Mouse (Mus musculus) kidney, adult 8-10 months (tissue): ENCODE data around the gene Castor1.
A peak's percentile ranks its signal among the peaks of the same experiment; 100 is the strongest.

Experiments used
- DNase-seq, 2 experiments: peaks; one replicate each; pipeline ENCODE4 v3.0.0; 2022

The Castor1 gene

GRCm38 (mm10) chr11:4207655-4208054 is 10.4 kb upstream of the Castor1 start:
- peak in 1 of 2 experiments; percentile 0 for DNase-seq

- no peak for DNase-seq
These were observed 8.5 kb upstream of the Castor1 start for GRCm38 (mm10) chr11:4209556-4209955.

- peak in 1 of 2 experiments; percentile 47 for DNase-seq
These were observed 7.2 kb upstream of the Castor1 start for GRCm38 (mm10) chr11:4210786-4211185.

GRCm38 (mm10) chr11:4213107-4213506 is 4.9 kb upstream of the Castor1 start:
- no peak for DNase-seq

GRCm38 (mm10) chr11:4214572-4214971 is 3.5 kb upstream of the Castor1 start:
- DNase-seq, result no peak

- DNase-seq, result no peak
These were observed 3.0 kb upstream of the Castor1 start for GRCm38 (mm10) chr11:4215061-4215460.

- peak; percentile 74 to 81 for DNase-seq
These were observed 1.6 kb upstream of the Castor1 start for GRCm38 (mm10) chr11:4216248-4217000.

- no peak for DNase-seq
These were observed 612 bp downstream of the Castor1 start for GRCm38 (mm10) chr11:4218637-4219036.

- peak; percentile 88 to 92 for DNase-seq
These were observed 1.3 kb downstream of the Castor1 start for GRCm38 (mm10) chr11:4219317-4219751.

GRCm38 (mm10) chr11:4219908-4220307 is 1.9 kb downstream of the Castor1 start:
- DNase-seq, result no peak

GRCm38 (mm10) chr11:4220443-4221400 is 2.7 kb downstream of the Castor1 start:
- DNase-seq, result peak; percentile 60 to 85

- no peak for DNase-seq
These were observed 4.3 kb downstream of the Castor1 start for GRCm38 (mm10) chr11:4222046-4222950.

GRCm38 (mm10) chr11:4223393-4224188 is 5.6 kb downstream of the Castor1 start:
- DNase-seq, result no peak

- no peak for DNase-seq
These were observed 6.2 kb downstream of the Castor1 start for GRCm38 (mm10) chr11:4224223-4224622.

- no peak for DNase-seq
These were observed 8.7 kb downstream of the Castor1 start for GRCm38 (mm10) chr11:4226569-4227325.

GRCm38 (mm10) chr11:4228463-4228862 is 10.4 kb downstream of the Castor1 start:
- no peak for DNase-seq

- no peak for DNase-seq
These were observed 11.8 kb downstream of the Castor1 start for GRCm38 (mm10) chr11:4229841-4230240.

- DNase-seq, result no peak
These were observed 13.4 kb downstream of the Castor1 start for GRCm38 (mm10) chr11:4231435-4231834.

GRCm38 (mm10) chr11:4232644-4233043 is 14.6 kb downstream of the Castor1 start:
- DNase-seq, result no peak

- no peak for DNase-seq
These were observed 17.1 kb downstream of the Castor1 start for GRCm38 (mm10) chr11:4235052-4235655.
